Mouse (Mus musculus): Measurements from ENCODE around the gene Cul4a. TPM values are rescaled to one million over a fixed set of nuclear protein-coding genes. Genes with fewer than 3 reads are reported as not detected.
"Not testable (repeated sequence)": the region's sequence is repeated elsewhere in the genome, so short reads cannot be mapped to it uniquely, and the experiment has no call there.

Gene Cul4a
- 94.8 and 97.4 TPM in 2 replicates for polyA plus RNA-seq (2015; fragmentation: Nextera tagmentation; extraction: Ambion mirVana)

- ATAC-seq (ENCODE audit: borderline replicate concordance, extremely low read depth, low FRiP score, low TSS enrichment) = peak; percentile 97
- Histone ChIP-seq H3K9ac (peak within 1 kb of the TSS; percentile 84), H3K4me2 (peak within 1 kb of the TSS; percentile 92), H3K27ac (peak within 1 kb of the TSS; percentile 88), H3K4me1 (peaks cover 29% of the 10 kb centered on the region), H3K4me3 (peak within 1 kb of the TSS; percentile 96), H3K27me3 (no peaks in the 10 kb centered on the region), H3K9me3 (no peaks in the 10 kb centered on the region), H3K36me3 (peaks cover under 1% of the 10 kb centered on the region; the same call in 1 of the 2 replicates)
- 1% methylated on average over 86 of the region's 87 CpGs for WGBS
Observed at GRCm38 (mm10) chr8:13105087-13105881, at the start of gene Cul4a, which contains the start of gene Pcid2. TSS of gene Cul4a (plus strand) at chr8:13105621. TSS of gene Pcid2 (minus strand) at chr8:13105459.

GRCm38 (mm10) chr8:13057351-13057750 lies 48.1 kb upstream of the Cul4a start:
- no peak overlapping the region for H3K27ac ChIP-seq
- ATAC-seq (ENCODE audit: borderline replicate concordance, extremely low read depth, low FRiP score, low TSS enrichment) = no peak
- H3K9me3 ChIP-seq = no peaks in the 10 kb centered on the region
- WGBS = 82% methylated on average over 4 of the region's 4 CpGs
- H3K4me3 ChIP-seq = no peak overlapping the region
- H3K4me2 ChIP-seq = no peak overlapping the region
- no peak overlapping the region for H3K9ac ChIP-seq
- H3K36me3 ChIP-seq = no peaks in the 10 kb centered on the region
- H3K27me3 ChIP-seq = no peaks in the 10 kb centered on the region
- no peaks in the 10 kb centered on the region for H3K4me1 ChIP-seq

- no peak within 1 kb of the TSS for H3K27ac ChIP-seq
- no peaks in the 10 kb centered on the region for H3K27me3 ChIP-seq
- H3K9me3 ChIP-seq = no peaks in the 10 kb centered on the region
- no peak within 1 kb of the TSS for H3K4me3 ChIP-seq
- ATAC-seq (ENCODE audit: borderline replicate concordance, extremely low read depth, low FRiP score, low TSS enrichment) = no peak
- no peak within 1 kb of the TSS for H3K9ac ChIP-seq
- H3K4me2 ChIP-seq = no peak within 1 kb of the TSS
- H3K4me1 ChIP-seq = no peaks in the 10 kb centered on the region
- WGBS = 73% methylated on average over 17 of the region's 17 CpGs
- H3K36me3 ChIP-seq = no peaks in the 10 kb centered on the region
Observed at GRCm38 (mm10) chr8:13060441-13061150, 44.8 kb upstream of the Cul4a start, which contains the start of gene Proz. TSS of gene Proz (plus strand) at chr8:13060914.

GRCm38 (mm10) chr8:13063112-13063511 lies 42.3 kb upstream of the Cul4a start:
- H3K4me3 ChIP-seq = no peak overlapping the region
- no peak overlapping the region for H3K27ac ChIP-seq
- no peaks in the 10 kb centered on the region for H3K9me3 ChIP-seq
- no peak for ATAC-seq (ENCODE audit: borderline replicate concordance, extremely low read depth, low FRiP score, low TSS enrichment)
- no peaks in the 10 kb centered on the region for H3K4me1 ChIP-seq
- WGBS = 49% methylated on average over 16 of the region's 16 CpGs
- H3K27me3 ChIP-seq = no peaks in the 10 kb centered on the region
- no peaks in the 10 kb centered on the region for H3K36me3 ChIP-seq
- no peak overlapping the region for H3K4me2 ChIP-seq
- no peak overlapping the region for H3K9ac ChIP-seq

GRCm38 (mm10) chr8:13073255-13073654 lies 32.2 kb upstream of the Cul4a start:
- Histone ChIP-seq H3K4me2 (no peak overlapping the region), H3K4me1 (no peaks in the 10 kb centered on the region), H3K27ac (no peak overlapping the region), H3K27me3 (no peaks in the 10 kb centered on the region), H3K4me3 (no peak overlapping the region), H3K36me3 (peaks cover 35% of the 10 kb centered on the region), H3K9me3 (no peaks in the 10 kb centered on the region), H3K9ac (no peak overlapping the region)
- WGBS = 65% methylated on average over 11 of the region's 11 CpGs
- no peak for ATAC-seq (ENCODE audit: borderline replicate concordance, extremely low read depth, low FRiP score, low TSS enrichment)

GRCm38 (mm10) chr8:13075044-13075443 lies 30.4 kb upstream of the Cul4a start:
- Histone ChIP-seq H3K27ac (no peak overlapping the region), H3K4me1 (no peaks in the 10 kb centered on the region), H3K9ac (no peak overlapping the region), H3K9me3 (no peaks in the 10 kb centered on the region), H3K27me3 (no peaks in the 10 kb centered on the region), H3K36me3 (peaks cover 53% of the 10 kb centered on the region), H3K4me3 (no peak overlapping the region), H3K4me2 (no peak overlapping the region)
- no peak for ATAC-seq (ENCODE audit: borderline replicate concordance, extremely low read depth, low FRiP score, low TSS enrichment)
- WGBS = 91% methylated on average over 8 of the region's 8 CpGs

GRCm38 (mm10) chr8:13075579-13075978 lies 29.8 kb upstream of the Cul4a start:
- H3K4me3 ChIP-seq; H3K4me1 ChIP-seq; H3K27ac ChIP-seq; H3K9me3 ChIP-seq; H3K4me2 ChIP-seq; H3K9ac ChIP-seq; H3K27me3 ChIP-seq; ATAC-seq (ENCODE audit: borderline replicate concordance, extremely low read depth, low FRiP score, low TSS enrichment): not testable (repeated sequence)
- peaks cover 59% of the 10 kb centered on the region for H3K36me3 ChIP-seq
- WGBS = 87% methylated on average over 1 of the region's 1 CpGs

- Histone ChIP-seq H3K36me3 (peaks cover 75% of the 10 kb centered on the region), H3K9ac (no peak overlapping the region), H3K27me3 (no peaks in the 10 kb centered on the region), H3K9me3 (no peaks in the 10 kb centered on the region), H3K4me3 (no peak overlapping the region), H3K4me2 (no peak overlapping the region), H3K27ac (no peak overlapping the region), H3K4me1 (no peaks in the 10 kb centered on the region)
- ATAC-seq (ENCODE audit: borderline replicate concordance, extremely low read depth, low FRiP score, low TSS enrichment) = no peak
- 82% methylated on average over 7 of the region's 7 CpGs for WGBS
Observed at GRCm38 (mm10) chr8:13077542-13077941, 27.9 kb upstream of the Cul4a start.

- Histone ChIP-seq H3K4me1 (peaks cover 29% of the 10 kb centered on the region), H3K27me3 (no peaks in the 10 kb centered on the region), H3K27ac (peak overlapping the region; percentile 88), H3K4me3 (peak overlapping the region; percentile 96), H3K36me3 (peaks cover 6% of the 10 kb centered on the region), H3K9me3 (no peaks in the 10 kb centered on the region), H3K9ac (peak overlapping the region; percentile 84), H3K4me2 (peak overlapping the region; percentile 92)
- peak; percentile 74 for ATAC-seq (ENCODE audit: borderline replicate concordance, extremely low read depth, low FRiP score, low TSS enrichment)
- 2% methylated on average over 45 of the region's 45 CpGs for WGBS
Observed at GRCm38 (mm10) chr8:13104691-13105086, 732 bp upstream of the Cul4a start.

GRCm38 (mm10) chr8:13105908-13106551 lies 609 bp downstream of the Cul4a start:
- H3K4me1 ChIP-seq = peaks cover 29% of the 10 kb centered on the region
- peak overlapping the region; percentile 65 for H3K27ac ChIP-seq
- peak overlapping the region; percentile 79 for H3K9ac ChIP-seq
- H3K4me2 ChIP-seq = peak overlapping the region; percentile 92
- no peaks in the 10 kb centered on the region; the same call in 1 of the 2 replicates for H3K36me3 ChIP-seq
- H3K27me3 ChIP-seq = no peaks in the 10 kb centered on the region
- H3K9me3 ChIP-seq = no peaks in the 10 kb centered on the region
- under 1% methylated on average over 51 of the region's 63 CpGs for WGBS
- peak; percentile 62 for ATAC-seq (ENCODE audit: borderline replicate concordance, extremely low read depth, low FRiP score, low TSS enrichment)
- H3K4me3 ChIP-seq = peak overlapping the region; percentile 96

GRCm38 (mm10) chr8:13107990-13108638 lies 2.7 kb downstream of the Cul4a start:
- Histone ChIP-seq H3K4me2 (no peak overlapping the region), H3K9ac (no peak overlapping the region)

More at GRCm38 (mm10) chr8:13107990-13108638, 2.7 kb downstream of the Cul4a start:
- Histone ChIP-seq H3K9me3 (no peaks in the 10 kb centered on the region), H3K36me3 (no peaks in the 10 kb centered on the region; the same call in 1 of the 2 replicates), H3K27ac (no peak overlapping the region), H3K27me3 (no peaks in the 10 kb centered on the region), H3K4me3 (no peak overlapping the region), H3K4me1 (peaks cover 29% of the 10 kb centered on the region)
- no peak for ATAC-seq (ENCODE audit: borderline replicate concordance, extremely low read depth, low FRiP score, low TSS enrichment)
- WGBS = 81% methylated on average over 13 of the region's 13 CpGs

All from lung, embryonic 15.5 days (tissue).